Mouse (Mus musculus): ENCODE results near the gene Slfn14.
A peak's percentile ranks its signal among the peaks of the same experiment; 100 is the strongest.
"Not testable (repeated sequence)": the region's sequence is repeated elsewhere in the genome, so short reads cannot be mapped to it uniquely, and the experiment has no call there.

Slfn14 gene

DNA sequence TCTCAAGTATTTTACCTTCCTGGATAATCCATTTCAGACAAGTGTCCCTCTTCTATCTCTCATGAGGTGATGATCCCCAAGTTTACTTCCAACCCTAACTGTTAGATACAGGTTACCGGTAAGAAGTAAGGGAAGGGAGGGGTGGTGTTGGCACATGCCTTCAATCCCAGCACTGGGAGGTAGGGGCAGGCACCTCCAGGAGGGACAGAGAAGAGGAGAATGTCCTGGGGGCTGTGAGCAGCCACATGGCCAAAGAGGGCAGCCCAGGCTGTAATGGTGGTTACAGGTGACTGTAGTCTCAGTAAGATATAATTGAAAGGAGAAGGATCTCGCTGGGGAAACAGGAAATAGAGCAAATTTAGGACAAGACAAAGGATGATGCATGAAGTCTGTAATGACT is 4.4 kb downstream of the Slfn14 start:
- no peak for DNase-seq (ENCODE audit: low spot score)

DNA sequence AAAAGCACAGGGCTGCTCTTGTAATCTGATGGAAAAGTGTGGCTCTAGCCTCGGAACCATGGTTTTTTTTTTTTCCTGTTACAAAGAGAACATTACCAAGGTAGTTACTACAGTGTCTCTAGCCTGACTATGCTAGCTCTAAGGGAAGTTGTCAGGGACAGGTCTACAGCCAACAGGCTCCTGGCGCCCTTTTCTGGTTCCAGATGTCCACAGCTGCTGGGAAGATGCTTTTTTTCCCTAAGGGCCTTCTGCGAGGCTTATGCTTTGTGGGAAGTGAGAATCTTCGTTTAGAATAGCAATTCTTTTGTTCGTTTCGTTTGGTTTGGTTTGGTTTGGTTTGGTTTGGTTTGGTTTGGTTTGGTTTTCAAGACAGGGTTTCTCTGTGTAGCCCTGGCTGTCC is 6.8 kb downstream of the Slfn14 start:
- no peak for DNase-seq (ENCODE audit: low spot score)

DNA sequence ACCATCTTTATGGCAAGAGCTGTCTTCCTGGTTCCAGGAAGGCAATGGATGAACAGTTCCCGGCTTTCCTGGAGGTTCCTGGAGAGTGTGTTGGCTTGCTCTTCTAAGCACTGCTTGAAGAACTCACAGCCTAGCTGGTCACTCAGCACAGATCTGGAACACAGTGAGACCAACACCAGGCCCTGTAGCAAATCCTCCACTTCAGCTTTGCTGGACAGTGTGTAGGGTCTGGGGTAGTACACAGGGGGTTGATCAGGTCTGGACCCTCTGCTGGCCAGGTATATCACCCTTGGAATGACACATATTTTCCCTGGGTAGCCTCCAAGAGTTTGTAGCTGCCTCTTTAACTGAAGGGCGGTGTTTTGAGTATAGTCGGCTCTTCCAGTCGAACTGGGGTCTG is 7.5 kb downstream of the Slfn14 start:
- no peak for DNase-seq (ENCODE audit: low spot score)

DNA sequence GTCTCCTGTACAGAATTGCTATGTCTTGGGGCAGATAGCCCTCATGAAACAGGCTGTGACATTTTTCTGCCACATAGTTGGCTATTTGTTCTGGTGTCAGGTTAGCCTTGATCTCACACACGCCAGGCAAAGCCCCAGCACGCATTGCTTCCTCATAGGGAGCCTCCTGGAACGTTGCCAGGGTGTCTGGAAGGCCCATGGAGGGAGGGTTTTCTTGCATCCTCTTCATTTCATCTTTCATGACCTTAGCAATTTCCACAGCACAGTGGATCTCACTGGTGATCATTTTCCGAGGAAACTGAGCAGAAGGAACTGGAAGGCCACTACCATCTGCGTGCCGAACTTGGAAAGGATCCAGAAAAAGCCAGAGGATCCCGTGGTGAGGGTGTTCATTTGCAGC is 10.3 kb downstream of the Slfn14 start:
- DNase-seq (ENCODE audit: low spot score), result no peak

DNA sequence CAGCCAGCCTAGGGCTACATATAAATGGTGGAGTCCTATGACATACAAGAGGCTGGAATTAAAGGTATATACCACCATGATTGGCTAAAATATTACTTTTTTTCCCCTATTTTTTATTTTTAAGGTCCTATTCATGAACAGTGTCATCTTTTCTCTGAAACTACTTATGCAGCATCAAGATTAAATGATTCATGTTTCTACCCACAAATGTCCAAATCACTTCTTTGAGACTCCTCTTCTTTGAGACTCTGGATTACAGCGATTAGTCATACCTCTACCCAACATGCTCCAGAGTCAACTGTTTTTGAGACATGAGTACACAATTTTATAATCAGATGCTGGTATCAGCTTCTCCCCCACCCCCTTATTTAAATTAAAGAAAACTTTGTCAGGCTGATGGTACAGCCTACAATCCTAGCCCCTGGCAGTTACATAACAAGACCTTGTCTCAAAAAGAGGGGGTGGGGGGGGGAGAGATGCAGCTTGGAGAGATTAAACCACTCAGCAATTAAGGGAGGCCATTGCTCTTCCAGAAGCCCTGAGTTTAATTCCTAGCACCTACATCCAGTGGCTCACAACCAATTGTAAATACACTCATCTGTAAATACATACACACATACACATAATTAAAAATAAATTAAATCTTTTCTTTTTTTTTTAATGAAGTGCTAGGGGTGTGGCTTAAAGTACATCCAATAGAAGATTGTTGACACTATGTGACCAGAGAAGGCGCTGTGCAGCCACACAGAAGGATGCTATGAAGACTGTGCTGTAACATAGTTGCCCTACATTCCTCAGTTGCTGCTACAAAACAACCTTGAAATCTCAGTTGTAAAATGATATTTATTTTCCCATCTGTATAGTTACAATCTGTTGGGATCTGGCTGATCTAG is 14.3 kb downstream of the Slfn14 start:
- DNase-seq (ENCODE audit: low spot score), result peak; percentile 52

DNA sequence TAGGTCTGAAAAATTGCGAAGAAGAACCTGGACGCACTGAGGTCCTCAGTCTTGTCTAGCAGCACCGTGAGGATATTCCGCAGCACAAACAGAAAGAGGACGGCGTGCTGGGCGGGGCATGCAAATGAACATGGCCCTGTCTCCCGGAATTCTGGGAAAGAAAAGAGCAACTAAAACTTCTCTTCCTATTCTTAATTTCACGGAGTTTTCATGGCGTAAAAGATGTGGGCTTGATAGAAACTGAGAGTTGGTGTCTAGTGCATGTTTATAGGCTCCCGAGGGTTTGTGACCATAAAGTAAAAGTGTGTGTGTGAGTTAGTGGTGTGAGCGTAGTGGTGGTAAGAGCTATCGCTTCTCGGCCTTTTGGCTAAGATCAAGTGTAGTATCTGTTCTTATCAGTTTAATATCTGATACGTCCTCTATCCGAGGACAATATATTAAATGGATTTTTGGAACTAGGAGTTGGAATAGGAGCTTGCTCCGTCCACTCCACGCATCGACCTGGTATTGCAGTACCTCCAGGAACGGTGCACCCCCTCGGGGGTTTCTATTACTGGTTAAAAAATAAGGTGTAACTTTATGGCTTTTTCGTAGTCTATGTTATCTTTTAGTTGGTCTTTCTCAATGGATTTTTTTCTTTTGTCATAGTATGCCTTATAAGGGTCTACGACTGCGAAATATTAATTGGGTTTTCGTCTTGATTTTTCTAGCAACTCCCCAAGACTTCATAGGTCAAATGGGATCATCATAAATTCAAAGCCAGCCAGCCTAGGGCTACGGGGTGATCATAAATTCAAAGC is 15.2 kb downstream of the Slfn14 start:
- DNase-seq (ENCODE audit: low spot score), result peak; percentile 84

- no peak for DNase-seq (ENCODE audit: low spot score)
Measured at GRCm38 (mm10) chr11:83270842-83271150, 15.7 kb downstream of the Slfn14 start.

GRCm38 (mm10) chr11:83263146-83263545 is 23.4 kb downstream of the Slfn14 start:
- DNase-seq (ENCODE audit: low spot score), result peak; percentile 21

DNA sequence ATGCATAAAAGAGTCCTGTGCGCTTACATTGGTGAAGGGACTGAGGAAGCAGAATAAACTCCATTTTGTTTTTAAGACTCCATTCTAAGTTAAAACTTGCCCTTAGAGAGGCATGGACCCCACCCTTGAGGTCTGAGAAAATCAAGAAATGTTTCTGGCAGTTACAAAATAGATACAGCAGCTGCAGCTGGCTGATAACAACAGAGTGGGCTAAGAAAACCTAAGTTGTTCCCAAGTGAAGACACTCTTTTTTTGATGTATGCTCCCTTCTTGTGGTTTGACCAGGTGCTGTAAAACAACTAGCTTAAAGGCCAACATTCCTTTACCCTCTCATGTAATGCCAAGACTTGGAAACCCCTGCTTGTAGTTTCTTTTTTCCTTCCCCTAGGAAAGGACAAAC is 23.9 kb downstream of the Slfn14 start:
- no peak for DNase-seq (ENCODE audit: low spot score)

- not testable (repeated sequence) for DNase-seq (ENCODE audit: low spot score)
Measured at GRCm38 (mm10) chr11:83257211-83257610, 29.3 kb downstream of the Slfn14 start.

DNA sequence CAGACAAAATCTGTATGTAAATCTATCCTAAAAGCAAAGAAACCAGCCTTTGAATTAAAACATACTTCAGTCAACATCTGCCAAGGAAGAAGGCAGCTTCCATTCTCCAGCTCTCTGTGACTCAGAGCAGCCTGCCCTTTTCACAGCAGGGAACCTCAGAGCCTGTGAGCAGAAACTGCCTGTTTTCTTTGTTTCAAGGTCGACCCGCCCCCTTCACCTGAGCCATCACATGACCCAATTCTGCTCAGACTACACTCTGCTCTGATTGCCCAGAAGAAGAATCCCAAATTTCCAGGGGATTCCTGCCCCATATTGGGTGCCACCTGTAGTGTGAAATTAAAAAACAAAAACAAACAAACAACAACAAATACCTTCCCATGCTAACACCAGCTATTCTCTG is 46.7 kb downstream of the Slfn14 start:
- no peak for DNase-seq (ENCODE audit: low spot score)

- no peak for DNase-seq (ENCODE audit: low spot score)
Measured at GRCm38 (mm10) chr11:83238389-83238788, 48.1 kb downstream of the Slfn14 start.

DNA sequence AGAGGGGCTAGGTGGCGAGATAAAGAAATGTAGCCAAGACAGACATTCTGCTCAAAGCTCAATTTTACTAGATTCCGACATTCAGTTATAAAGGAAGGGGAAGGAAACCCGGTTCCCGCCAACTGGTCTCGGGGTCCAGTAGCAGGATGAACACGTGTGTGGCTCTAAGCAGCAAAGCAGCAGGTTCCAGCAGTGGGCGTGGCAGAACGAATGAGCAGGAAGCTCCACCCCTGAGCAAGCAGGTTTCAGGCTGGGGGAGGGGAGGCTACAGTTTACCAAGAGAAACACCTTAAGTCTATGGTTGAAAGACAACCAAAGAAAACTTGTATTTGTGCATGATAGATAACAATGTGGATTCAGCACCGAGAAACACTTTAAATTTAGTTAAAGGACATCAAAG is 49.1 kb downstream of the Slfn14 start:
- not testable (repeated sequence) for DNase-seq (ENCODE audit: low spot score)

GRCm38 (mm10) chr11:83233621-83234020 is 52.9 kb downstream of the Slfn14 start:
- DNase-seq (ENCODE audit: low spot score), result not testable (repeated sequence)

- DNase-seq (ENCODE audit: low spot score), result peak; percentile 50
Measured at GRCm38 (mm10) chr11:83230966-83231365, 55.6 kb downstream of the Slfn14 start.

GRCm38 (mm10) chr11:83227926-83228723 is 58.4 kb downstream of the Slfn14 start:
- DNase-seq (ENCODE audit: low spot score), result no peak

DNA sequence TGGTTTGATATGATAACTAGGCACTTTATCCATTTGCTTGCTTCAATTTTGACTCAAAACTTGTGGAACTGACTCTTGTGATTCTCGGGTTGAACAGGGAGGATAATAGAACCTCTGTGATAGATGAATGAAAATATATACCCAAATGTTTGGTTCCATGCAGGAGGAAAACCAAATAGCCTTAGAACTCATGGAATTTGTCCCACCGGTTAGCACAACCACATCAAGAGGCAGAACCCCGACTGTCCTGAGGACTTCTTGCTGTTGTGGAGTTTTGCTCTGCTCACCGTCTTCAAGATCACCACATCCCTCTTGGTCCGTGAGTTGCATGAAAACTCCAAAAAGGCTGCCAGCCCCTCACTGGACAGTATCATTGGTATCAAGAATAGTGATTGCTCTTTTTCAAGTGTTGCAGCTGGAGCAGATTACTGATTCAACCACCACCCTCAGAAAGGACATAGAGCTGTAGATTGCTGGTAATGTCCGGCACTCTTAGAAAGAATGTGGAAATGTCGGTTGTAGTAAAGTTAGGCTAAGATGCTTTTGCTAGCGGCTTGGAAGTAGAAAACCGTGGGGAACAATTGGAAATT is 61.1 kb downstream of the Slfn14 start:
- no peak for DNase-seq (ENCODE audit: low spot score)

Data from T-cell, adult 2 months (primary cell).